Mouse (Mus musculus) hindbrain, embryonic 16.5 days (tissue): ENCODE measurements at regions not wholly inside any gene's neighbourhood (a gene's known extent, or its start where the extent isn't known, plus 50 kb on each side); places are given as distances from the start of the nearest gene placed in this dataset.

Experiments used
- ATAC-seq: fragments of 200-750 bp; cut with Nextera tagmentation; 2 replicates; pipeline ENCODE4 v1.8.0; 2017; ENCODE audit warnings: moderate TSS enrichment, moderate library complexity
- H3K27ac ChIP-seq: fragments of 300-500 bp; sonication (generic); 2 replicates; pipeline ENCODE4 v1.5.1; 2014; ENCODE audit warnings: low read depth, mild to moderate bottlenecking, control low read depth, low read length, moderate library complexity
- H3K27me3 ChIP-seq: fragments of 300-500 bp; sonication (generic); replicated peaks from 2 replicates; pipeline ENCODE4 v1.6.1; 2014; ENCODE audit warnings: low read length; ENCODE audit not compliant: control insufficient read depth, insufficient read depth
- H3K36me3 ChIP-seq: fragments of 300-500 bp; sonication (generic); 2 replicates; pipeline ENCODE4 v1.6.1; 2014; ENCODE audit warnings: mild to moderate bottlenecking, low read length, moderate library complexity, mixed read lengths; ENCODE audit not compliant: control insufficient read depth, insufficient read depth
- H3K4me1 ChIP-seq: fragments of 300-500 bp; sonication (generic); 2 replicates; pipeline ENCODE4 v1.6.1; 2014; ENCODE audit warnings: low read depth, low read length; ENCODE audit not compliant: control insufficient read depth, insufficient read depth
- H3K4me2 ChIP-seq: fragments of 300-500 bp; sonication (generic); 2 replicates; pipeline ENCODE4 v1.6.1; 2014; ENCODE audit warnings: mild to moderate bottlenecking, low read length, control low read depth, moderate library complexity
- H3K4me3 ChIP-seq: fragments of 300-500 bp; sonication (generic); 2 replicates; pipeline ENCODE4 v1.5.1; 2014; ENCODE audit warnings: mild to moderate bottlenecking, low read length, control low read depth, moderate library complexity
- H3K9ac ChIP-seq: fragments of 300-500 bp; sonication (generic); 2 replicates; pipeline ENCODE4 v1.6.1; 2014; ENCODE audit warnings: low read depth, mild to moderate bottlenecking, control low read depth, low read length, moderate library complexity
- H3K9me3 ChIP-seq: fragments of 300-500 bp; sonication (generic); 2 replicates; pipeline ENCODE4 v1.6.1; 2014; ENCODE audit warnings: mild to moderate bottlenecking, low read length, moderate library complexity; ENCODE audit not compliant: control insufficient read depth
- WGBS: fragments of 180-500 bp; shearing (Covaris S2); extraction: QIAGEN DNeasy Blood & Tissue Kit; methylation state at CpG from one replicate; pipeline ENCODE4 v1.1.7; 2014; 5-methylcytosine and 5-hydroxymethylcytosine counted together

- Histone ChIP-seq H3K4me3 (peak overlapping the region; percentile 32), H3K27me3 (peaks cover 19% of the 10 kb centered on the region), H3K4me2 (peak overlapping the region; percentile 60), H3K36me3 (no peaks in the 10 kb centered on the region), H3K27ac (no peak overlapping the region), H3K9me3 (no peaks in the 10 kb centered on the region), H3K9ac (peak overlapping the region; percentile 70), H3K4me1 (peaks cover 17% of the 10 kb centered on the region)
- WGBS: 2% methylated on average over 44 of the region's 47 CpGs
- no peak for ATAC-seq
Measured at GRCm38 (mm10) chr5:120302307-120302706, 129.2 kb upstream of the Lhx5 start.

- H3K36me3 ChIP-seq: no peaks in the 10 kb centered on the region
- ATAC-seq: peak; percentile 32; the same call in 1 of the 2 replicates
- H3K4me2 ChIP-seq: peak overlapping the region; percentile 43
- H3K9me3 ChIP-seq: no peaks in the 10 kb centered on the region
- no peak overlapping the region for H3K4me3 ChIP-seq
- H3K27me3 ChIP-seq: peaks cover 19% of the 10 kb centered on the region
- peaks cover 16% of the 10 kb centered on the region for H3K4me1 ChIP-seq
- WGBS: 6% methylated on average over 13 of the region's 13 CpGs
- peak overlapping the region; percentile 41 for H3K9ac ChIP-seq
- no peak overlapping the region for H3K27ac ChIP-seq
Measured at GRCm38 (mm10) chr5:120304295-120304701, 127.2 kb upstream of the Lhx5 start.

- Histone ChIP-seq H3K9ac (no peak overlapping the region), H3K4me1 (0 out of 2 replicates have a peak, but pooled peaks cover 3% of the 10 kb centered on the region), H3K9me3 (no peaks in the 10 kb centered on the region), H3K27me3 (peaks cover 3% of the 10 kb centered on the region; the same call in 1 of the 2 replicates), H3K27ac (no peak overlapping the region), H3K36me3 (no peaks in the 10 kb centered on the region), H3K4me2 (no peak overlapping the region), H3K4me3 (no peak overlapping the region)
- ATAC-seq: no peak
- WGBS: 87% methylated on average over 6 of the region's 6 CpGs
Measured at GRCm38 (mm10) chr5:120312299-120312698, 119.2 kb upstream of the Lhx5 start.

- no peak for ATAC-seq
- H3K9me3 ChIP-seq: no peaks in the 10 kb centered on the region
- H3K9ac ChIP-seq: no peak overlapping the region
- no peaks in the 10 kb centered on the region for H3K36me3 ChIP-seq
- H3K4me3 ChIP-seq: no peak overlapping the region
- WGBS: 78% methylated on average over 6 of the region's 6 CpGs
- no peak overlapping the region for H3K4me2 ChIP-seq
- H3K27ac ChIP-seq: no peak overlapping the region
- H3K27me3 ChIP-seq: peaks cover 3% of the 10 kb centered on the region; the same call in 1 of the 2 replicates
- 0 out of 2 replicates have a peak, but pooled peaks cover 3% of the 10 kb centered on the region for H3K4me1 ChIP-seq
Measured at GRCm38 (mm10) chr5:120313984-120314383, 117.5 kb upstream of the Lhx5 start.

- Histone ChIP-seq H3K27ac (no peak overlapping the region), H3K27me3 (peaks cover 3% of the 10 kb centered on the region; the same call in 1 of the 2 replicates), H3K36me3 (no peaks in the 10 kb centered on the region), H3K9ac (no peak overlapping the region), H3K4me2 (no peak overlapping the region), H3K4me3 (no peak overlapping the region), H3K9me3 (no peaks in the 10 kb centered on the region), H3K4me1 (0 out of 2 replicates have a peak, but pooled peaks cover 3% of the 10 kb centered on the region)
- 56% methylated on average over 8 of the region's 8 CpGs for WGBS
- ATAC-seq: no peak
Measured at GRCm38 (mm10) chr5:120315116-120315515, 116.4 kb upstream of the Lhx5 start.

GRCm38 (mm10) chr5:120318951-120319350 is 112.5 kb upstream of the Lhx5 start:
- WGBS: 66% methylated on average over 1 of the region's 1 CpGs
- H3K4me2 ChIP-seq: no peak overlapping the region
- no peak overlapping the region for H3K27ac ChIP-seq
- peaks cover 12% of the 10 kb centered on the region for H3K4me1 ChIP-seq
- no peak overlapping the region for H3K4me3 ChIP-seq
- no peaks in the 10 kb centered on the region for H3K36me3 ChIP-seq
- H3K27me3 ChIP-seq: peaks cover 3% of the 10 kb centered on the region; the same call in 1 of the 2 replicates
- H3K9me3 ChIP-seq: no peaks in the 10 kb centered on the region
- no peak overlapping the region for H3K9ac ChIP-seq
- ATAC-seq: no peak

- Histone ChIP-seq H3K27ac (no peak overlapping the region), H3K4me2 (peak overlapping the region; percentile 52), H3K9me3 (no peaks in the 10 kb centered on the region), H3K9ac (peak overlapping the region; percentile 59), H3K36me3 (no peaks in the 10 kb centered on the region), H3K27me3 (no peaks in the 10 kb centered on the region), H3K4me1 (peaks cover 9% of the 10 kb centered on the region), H3K4me3 (peak overlapping the region; percentile 25)
- 3% methylated on average over 30 of the region's 30 CpGs for WGBS
- peak; percentile 25; the same call in 1 of the 2 replicates for ATAC-seq
Measured at GRCm38 (mm10) chr5:120322031-120322731, 109.3 kb upstream of the Lhx5 start.

- H3K4me3 ChIP-seq: peak overlapping the region; percentile 25
- H3K9me3 ChIP-seq: no peaks in the 10 kb centered on the region
- H3K4me2 ChIP-seq: peak overlapping the region; percentile 52
- peak overlapping the region; percentile 59 for H3K9ac ChIP-seq
- peaks cover 9% of the 10 kb centered on the region for H3K4me1 ChIP-seq
- no peak for ATAC-seq
- 14% methylated on average over 12 of the region's 12 CpGs for WGBS
- no peaks in the 10 kb centered on the region for H3K36me3 ChIP-seq
- H3K27ac ChIP-seq: no peak overlapping the region
- H3K27me3 ChIP-seq: no peaks in the 10 kb centered on the region
Measured at GRCm38 (mm10) chr5:120322732-120323316, 108.7 kb upstream of the Lhx5 start.

GRCm38 (mm10) chr5:120324111-120324510 is 107.4 kb upstream of the Lhx5 start:
- H3K4me2 ChIP-seq: no peak overlapping the region
- no peaks in the 10 kb centered on the region for H3K9me3 ChIP-seq
- H3K36me3 ChIP-seq: no peaks in the 10 kb centered on the region
- H3K27ac ChIP-seq: no peak overlapping the region
- ATAC-seq: no peak
- H3K27me3 ChIP-seq: no peaks in the 10 kb centered on the region
- no peak overlapping the region for H3K4me3 ChIP-seq
- H3K4me1 ChIP-seq: peaks cover 9% of the 10 kb centered on the region
- 92% methylated on average over 2 of the region's 2 CpGs for WGBS
- H3K9ac ChIP-seq: no peak overlapping the region
